Mouse (Mus musculus) adrenal gland, adult 18-20 months (tissue): ENCODE data around the gene Gm6525. TPM values are rescaled to one million over a fixed set of nuclear protein-coding genes. Genes with fewer than 3 reads are reported as not detected.

Experiments
- DNase-seq, 2 experiments: peaks; one replicate each; pipeline ENCODE4 v3.0.0; 2021 to 2022; ENCODE audit warnings: low spot score in 2 of 2
- total RNA-seq, 2 experiments: library from RNA; stranded (reverse); gene quantifications; 1 replicate in 1 of 2; 2 replicates in 1 of 2; pipeline ENCODE4 v1.2.3; 2021

Gene Gm6525
- total RNA-seq, 2 experiments from 2014 or later, result 0.30 TPM; not detected in 1

- no peak for DNase-seq
Observed at GRCm38 (mm10) chr3:84169393-84170005, 4.4 kb upstream of the Gm6525 start.

DNA sequence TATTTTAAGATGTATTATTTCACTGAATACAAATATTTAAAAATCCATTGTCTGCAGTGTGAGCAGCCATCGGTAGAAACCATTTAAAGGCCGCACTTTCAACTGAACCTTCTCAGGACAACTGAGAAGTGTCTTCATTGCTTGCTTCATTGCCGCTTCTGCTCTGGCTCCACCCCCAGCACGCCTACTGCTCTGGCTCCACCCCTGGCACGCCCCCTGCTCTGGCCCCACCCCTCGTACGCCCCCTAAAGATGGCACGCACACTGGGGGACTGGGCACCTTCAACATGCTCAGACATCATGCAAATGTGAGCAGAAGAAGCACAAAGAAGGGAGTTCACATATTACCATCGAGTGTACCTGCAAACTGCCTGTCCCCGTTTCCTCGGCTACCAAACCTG, 1.5 kb upstream of the Gm6525 start:
- DNase-seq, result no peak

DNA sequence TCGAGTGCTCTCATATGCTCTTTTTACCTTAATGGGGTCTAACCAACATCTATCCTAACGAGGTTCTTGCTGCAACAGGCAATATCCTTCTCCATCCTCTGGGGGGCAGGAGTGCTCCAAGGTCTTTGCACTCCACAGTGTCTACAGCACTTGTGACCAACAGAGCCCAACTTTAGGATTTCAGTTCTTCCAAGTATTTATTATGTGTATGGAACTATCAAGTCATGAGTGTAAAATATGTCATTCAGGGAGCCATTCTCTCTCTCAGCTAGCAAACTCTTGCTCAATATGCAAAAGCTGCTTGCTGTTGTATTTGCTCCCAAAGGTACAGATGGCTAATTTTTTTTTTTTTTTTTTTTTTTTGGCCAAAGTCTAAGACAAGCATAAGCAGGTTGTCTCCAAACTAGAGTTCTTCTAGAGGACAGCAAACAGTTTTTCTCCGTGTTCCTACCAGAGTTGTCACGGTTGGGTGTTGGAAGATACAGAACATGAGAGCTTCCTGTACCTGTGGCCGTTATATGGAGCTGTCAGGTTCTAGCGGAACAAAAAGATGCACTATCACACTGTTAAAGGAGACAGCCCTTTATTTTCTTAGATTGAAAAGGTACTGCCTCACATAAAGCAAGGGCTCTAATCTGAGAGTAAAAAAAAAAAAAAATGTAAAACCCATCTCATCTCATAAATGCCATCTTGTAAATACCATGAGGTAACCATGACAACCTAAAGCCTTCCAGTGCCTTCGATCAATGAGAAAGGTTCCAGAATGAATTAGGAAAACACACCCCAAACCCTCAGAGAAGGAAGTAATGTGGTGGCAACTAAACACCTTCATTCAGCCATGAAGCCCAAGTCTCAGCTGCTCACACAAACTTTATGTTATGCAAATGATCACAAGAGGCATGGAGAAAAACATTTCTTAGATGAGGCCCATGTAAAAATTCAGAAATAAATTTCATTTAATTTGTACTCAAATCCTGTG, 1.7 kb downstream of the Gm6525 start:
- DNase-seq, result peak; percentile 62 to 74

GRCm38 (mm10) chr3:84177834-84178233, 3.9 kb downstream of the Gm6525 start:
- no peak for DNase-seq

DNA sequence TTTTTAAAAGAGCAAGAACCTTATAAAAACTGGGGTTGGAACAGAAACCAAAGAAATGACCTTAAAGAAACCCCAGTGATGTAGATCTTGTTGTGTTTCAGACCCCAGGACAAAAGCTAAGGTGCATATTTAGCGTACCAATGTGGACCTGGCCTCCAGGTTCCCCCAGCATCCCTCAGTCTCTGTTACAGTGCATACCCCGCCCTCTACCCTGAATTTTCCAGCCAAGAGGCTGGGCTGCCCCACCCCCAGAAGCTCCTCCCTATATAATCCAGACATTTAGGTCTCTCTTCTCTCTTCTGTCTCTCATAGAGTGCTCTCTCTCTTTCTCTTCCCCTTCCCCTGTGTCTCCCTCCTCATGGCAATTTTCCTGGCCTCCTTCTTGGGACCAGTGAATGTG, 6.4 kb downstream of the Gm6525 start:
- no peak for DNase-seq

DNA sequence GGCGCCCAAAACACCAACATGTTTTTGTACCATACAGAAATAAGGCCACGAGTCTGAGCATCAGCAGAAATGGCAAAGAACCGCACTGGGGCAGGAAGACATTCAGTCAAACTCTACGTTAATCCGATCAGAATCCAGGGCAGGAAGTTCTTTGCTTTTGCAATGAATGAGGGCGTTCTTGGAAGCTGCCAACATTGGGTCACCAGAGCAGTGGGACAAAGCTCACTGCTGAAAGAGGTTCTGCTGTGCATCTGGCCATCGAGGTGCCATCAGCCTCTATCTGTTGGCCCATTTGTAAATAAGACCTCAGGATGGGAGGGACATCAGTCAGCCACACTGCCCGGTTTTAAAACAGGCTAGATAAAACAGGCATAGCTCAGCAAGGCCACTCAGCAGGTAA, 7.2 kb downstream of the Gm6525 start:
- DNase-seq, result no peak

DNA sequence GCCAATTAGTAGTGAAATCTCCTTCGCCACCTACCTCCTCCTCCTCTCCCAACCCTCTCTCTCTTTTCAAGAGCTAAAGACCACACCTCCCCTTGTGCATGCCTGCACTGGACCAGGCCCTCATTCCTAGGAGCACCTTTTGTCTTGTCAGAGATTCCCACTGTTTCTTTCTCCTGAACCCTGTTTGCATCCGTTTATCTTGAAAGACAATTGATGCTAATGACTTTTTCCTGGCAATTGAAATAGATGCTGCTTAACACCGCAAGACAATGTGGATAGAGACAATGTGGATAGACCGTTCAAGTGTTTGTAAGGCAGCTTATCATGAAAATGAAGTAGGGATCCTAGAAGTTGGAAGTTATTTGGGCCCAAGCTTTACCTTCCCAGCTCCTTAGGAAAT, 7.8 kb downstream of the Gm6525 start:
- DNase-seq, result no peak

- no peak for DNase-seq
Observed at GRCm38 (mm10) chr3:84189629-84190173, 15.8 kb downstream of the Gm6525 start.

- DNase-seq, result peak; percentile 39 to 48
Observed at GRCm38 (mm10) chr3:84190513-84191061, 16.7 kb downstream of the Gm6525 start.

GRCm38 (mm10) chr3:84191141-84191881, 17.4 kb downstream of the Gm6525 start:
- DNase-seq, result no peak

GRCm38 (mm10) chr3:84193881-84194280, 20.0 kb downstream of the Gm6525 start:
- no peak for DNase-seq

GRCm38 (mm10) chr3:84198229-84198628, 24.3 kb downstream of the Gm6525 start:
- DNase-seq, result no peak

- no peak for DNase-seq
Observed at GRCm38 (mm10) chr3:84199516-84199915, 25.6 kb downstream of the Gm6525 start.

DNA sequence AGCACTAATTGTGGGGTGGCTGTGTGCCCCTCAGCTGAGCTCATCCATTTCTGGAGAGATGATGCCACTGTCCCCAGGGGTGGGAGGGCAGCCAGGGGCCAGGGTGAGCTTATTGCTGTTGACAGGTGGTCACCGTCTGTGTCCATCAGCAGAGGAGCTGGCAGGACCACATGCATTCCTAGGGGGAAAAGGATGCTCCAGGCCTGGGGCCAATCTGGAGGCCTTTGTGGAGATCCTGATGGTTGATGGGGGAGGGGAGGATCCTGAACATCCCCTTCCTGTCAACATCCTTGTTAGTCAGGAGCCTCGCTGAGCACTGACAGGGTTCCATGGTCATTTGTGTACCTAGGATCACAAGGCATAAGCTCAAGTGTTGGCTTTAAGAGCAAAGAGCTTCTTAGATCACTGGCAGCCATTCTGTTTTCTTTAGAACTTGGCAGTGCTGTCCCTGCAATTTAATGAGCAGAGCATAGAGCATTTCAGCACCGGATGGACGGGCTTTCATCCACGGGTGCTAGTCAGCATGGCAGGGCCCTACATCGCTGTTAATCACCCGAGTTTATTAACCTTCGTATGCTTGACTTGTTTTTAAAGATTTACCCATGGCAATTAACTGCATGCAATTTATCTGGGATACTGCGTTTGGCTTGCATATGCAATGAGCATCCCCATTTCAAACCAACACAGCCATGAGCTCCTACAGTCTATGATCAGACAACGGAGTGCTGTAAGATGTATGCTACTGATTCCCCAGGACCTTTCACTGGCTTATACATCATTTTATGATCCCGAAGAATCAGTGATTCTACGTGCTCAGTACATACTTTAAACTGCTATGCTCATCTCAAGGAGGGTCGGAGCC, 26.9 kb downstream of the Gm6525 start:
- no peak for DNase-seq

GRCm38 (mm10) chr3:84204640-84205039, 30.7 kb downstream of the Gm6525 start:
- DNase-seq, result no peak

- DNase-seq, result no peak
Observed at GRCm38 (mm10) chr3:84205650-84206049, 31.7 kb downstream of the Gm6525 start.

DNA sequence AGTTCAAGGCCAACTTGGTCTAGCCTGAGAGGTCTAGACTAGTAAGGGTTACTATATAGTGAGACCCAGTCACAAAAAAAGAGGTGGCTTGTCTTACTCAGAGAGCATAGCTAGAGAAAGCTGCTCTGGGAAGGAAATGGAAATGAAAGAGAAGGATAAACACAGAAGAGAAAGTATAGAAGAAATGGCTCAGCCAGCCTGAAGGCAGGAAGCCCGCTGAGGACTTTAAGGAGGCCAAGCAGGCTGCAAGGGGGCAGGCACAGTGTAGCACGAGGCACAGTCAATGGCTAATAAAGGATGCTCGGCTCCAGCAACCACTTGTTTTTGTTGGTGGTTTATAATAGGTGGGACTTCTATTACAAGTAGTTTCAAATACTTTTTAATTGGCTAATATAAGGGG, 32.2 kb downstream of the Gm6525 start:
- no peak for DNase-seq

- DNase-seq, result no peak
Observed at GRCm38 (mm10) chr3:84207366-84207765, 33.5 kb downstream of the Gm6525 start.

DNA sequence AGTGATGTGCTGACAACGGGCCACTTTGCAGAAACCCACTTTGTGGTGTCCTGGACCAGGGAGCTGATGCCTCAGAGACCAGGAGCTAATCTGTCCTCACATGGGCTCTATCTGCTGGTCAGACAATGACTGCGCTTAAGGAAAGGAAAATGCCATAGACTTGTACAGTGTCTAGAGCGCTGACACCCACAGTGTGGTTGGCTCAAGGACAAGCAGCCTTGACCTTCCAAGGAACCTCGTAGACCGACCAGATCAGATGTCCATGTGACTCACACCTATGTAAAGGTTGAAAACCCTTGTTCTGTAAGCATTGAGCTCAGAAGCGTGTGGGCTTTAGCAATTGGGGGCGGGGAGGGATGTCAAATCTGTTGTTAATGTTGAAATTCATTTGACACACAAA, 34.6 kb downstream of the Gm6525 start:
- DNase-seq, result no peak

GRCm38 (mm10) chr3:84208917-84209513, 35.1 kb downstream of the Gm6525 start:
- DNase-seq, result no peak
